Mouse (Mus musculus): ENCODE measurements around the gene Il27ra. TPM values are rescaled to one million over a fixed set of nuclear protein-coding genes. Genes with fewer than 3 reads are reported as not detected.
A peak's percentile ranks its signal among the peaks of the same experiment; 100 is the strongest.

The Il27ra gene
- polyA plus RNA-seq, 1 experiment from 2014 or later, result 2.9 TPM

GRCm38 (mm10) chr8:84001281-84002000 is 40.9 kb downstream of the Il27ra start, which contains the start of gene 1700067K01Rik:
1700067K01Rik (plus strand) TSS chr8:84001502.
- 33% methylated on average over 61 of the region's 61 CpGs for WGBS
- 0 out of 2 replicates have a peak within 1 kb of the TSS, but pooled peaks have one; percentile 1 for H3K9ac ChIP-seq (replicated peaks; ENCODE audit: low read length)
- peaks cover 34% of the 10 kb centered on the region for H3K4me1 ChIP-seq (ENCODE audit: insufficient read depth, low read length)
- H3K36me3 ChIP-seq (ENCODE audit: insufficient read depth, low read length), result peaks cover 18% of the 10 kb centered on the region
- H3K27ac ChIP-seq (ENCODE audit: low read length), result no peak within 1 kb of the TSS
- no peaks in the 10 kb centered on the region for H3K27me3 ChIP-seq (ENCODE audit: insufficient read depth, low read length)
- no peaks in the 10 kb centered on the region for H3K9me3 ChIP-seq (ENCODE audit: low read length)
- ATAC-seq (ENCODE audit: low FRiP score, low TSS enrichment), result no peak
- no peak within 1 kb of the TSS for H3K4me3 ChIP-seq (ENCODE audit: low read length)
- H3K4me2 ChIP-seq (replicated peaks; ENCODE audit: low read depth, low read length), result peak within 1 kb of the TSS; percentile 28

- no peak overlapping the region for H3K4me3 ChIP-seq (ENCODE audit: low read length)
- H3K4me1 ChIP-seq (ENCODE audit: insufficient read depth, low read length), result peaks cover 36% of the 10 kb centered on the region
- no peaks in the 10 kb centered on the region for H3K27me3 ChIP-seq (ENCODE audit: insufficient read depth, low read length)
- H3K9ac ChIP-seq (replicated peaks; ENCODE audit: low read length), result no peak overlapping the region
- peaks cover 21% of the 10 kb centered on the region for H3K36me3 ChIP-seq (ENCODE audit: insufficient read depth, low read length)
- ATAC-seq (ENCODE audit: low FRiP score, low TSS enrichment), result no peak
- no peak overlapping the region for H3K27ac ChIP-seq (ENCODE audit: low read length)
- no peaks in the 10 kb centered on the region for H3K9me3 ChIP-seq (ENCODE audit: low read length)
- H3K4me2 ChIP-seq (replicated peaks; ENCODE audit: low read depth, low read length), result no peak overlapping the region
- 90% methylated on average over 2 of the region's 2 CpGs for WGBS
These were observed 42.6 kb downstream of the Il27ra start for GRCm38 (mm10) chr8:83999825-84000224.

GRCm38 (mm10) chr8:83999057-83999705 is 43.2 kb downstream of the Il27ra start:
- Histone ChIP-seq H3K9me3 (ENCODE audit: low read length) (no peaks in the 10 kb centered on the region), H3K27ac (ENCODE audit: low read length) (0 out of 2 replicates have a peak overlapping the region, but pooled peaks have one; percentile 7), H3K4me2 (replicated peaks; ENCODE audit: low read depth, low read length) (peak overlapping the region; percentile 83), H3K9ac (replicated peaks; ENCODE audit: low read length) (peak overlapping the region; percentile 88), H3K36me3 (ENCODE audit: insufficient read depth, low read length) (peaks cover 24% of the 10 kb centered on the region), H3K4me1 (ENCODE audit: insufficient read depth, low read length) (peaks cover 33% of the 10 kb centered on the region), H3K4me3 (ENCODE audit: low read length) (peak overlapping the region; percentile 78), H3K27me3 (ENCODE audit: insufficient read depth, low read length) (no peaks in the 10 kb centered on the region)
- WGBS, result 55% methylated on average over 16 of the region's 16 CpGs
- ATAC-seq (ENCODE audit: low FRiP score, low TSS enrichment), result no peak

GRCm38 (mm10) chr8:83998231-83999056 is 43.9 kb downstream of the Il27ra start:
- 1% methylated on average over 65 of the region's 92 CpGs for WGBS
- no peaks in the 10 kb centered on the region for H3K27me3 ChIP-seq (ENCODE audit: insufficient read depth, low read length)
- peak overlapping the region; percentile 88 for H3K9ac ChIP-seq (replicated peaks; ENCODE audit: low read length)
- peak overlapping the region; percentile 83 for H3K4me2 ChIP-seq (replicated peaks; ENCODE audit: low read depth, low read length)
- no peaks in the 10 kb centered on the region for H3K9me3 ChIP-seq (ENCODE audit: low read length)
- H3K4me3 ChIP-seq (ENCODE audit: low read length), result peak overlapping the region; percentile 78
- ATAC-seq (ENCODE audit: low FRiP score, low TSS enrichment), result no peak; the same call in 1 of the 2 replicates
- H3K4me1 ChIP-seq (ENCODE audit: insufficient read depth, low read length), result peaks cover 32% of the 10 kb centered on the region
- peaks cover 27% of the 10 kb centered on the region for H3K36me3 ChIP-seq (ENCODE audit: insufficient read depth, low read length)
- peak overlapping the region; percentile 97 for H3K27ac ChIP-seq (ENCODE audit: low read length)

- H3K9ac ChIP-seq (replicated peaks; ENCODE audit: low read length), result peak within 1 kb of the TSS; percentile 88
- H3K4me3 ChIP-seq (ENCODE audit: low read length), result peak within 1 kb of the TSS; percentile 78
- 0 out of 2 replicates have a peak, but pooled peaks have one; percentile 7 for ATAC-seq (ENCODE audit: low FRiP score, low TSS enrichment)
- peaks cover 24% of the 10 kb centered on the region for H3K4me1 ChIP-seq (ENCODE audit: insufficient read depth, low read length)
- no peaks in the 10 kb centered on the region for H3K9me3 ChIP-seq (ENCODE audit: low read length)
- peak within 1 kb of the TSS; percentile 97 for H3K27ac ChIP-seq (ENCODE audit: low read length)
- H3K36me3 ChIP-seq (ENCODE audit: insufficient read depth, low read length), result peaks cover 24% of the 10 kb centered on the region
- no peaks in the 10 kb centered on the region for H3K27me3 ChIP-seq (ENCODE audit: insufficient read depth, low read length)
- 0% methylated on average over 31 of the region's 112 CpGs for WGBS
- H3K4me2 ChIP-seq (replicated peaks; ENCODE audit: low read depth, low read length), result peak within 1 kb of the TSS; percentile 83
These were observed 44.8 kb downstream of the Il27ra start, which contains the start of gene Samd1 for GRCm38 (mm10) chr8:83997511-83998141. Samd1 (plus strand) TSS chr8:83997672.

- Histone ChIP-seq H3K4me2 (replicated peaks; ENCODE audit: low read depth, low read length) (peak overlapping the region; percentile 83), H3K9ac (replicated peaks; ENCODE audit: low read length) (peak overlapping the region; percentile 88), H3K36me3 (ENCODE audit: insufficient read depth, low read length) (peaks cover 28% of the 10 kb centered on the region), H3K9me3 (ENCODE audit: low read length) (no peaks in the 10 kb centered on the region), H3K4me3 (ENCODE audit: low read length) (peak overlapping the region; percentile 78), H3K4me1 (ENCODE audit: insufficient read depth, low read length) (peaks cover 23% of the 10 kb centered on the region), H3K27ac (ENCODE audit: low read length) (peak overlapping the region; percentile 97), H3K27me3 (ENCODE audit: insufficient read depth, low read length) (no peaks in the 10 kb centered on the region)
- 0% methylated on average over 63 of the region's 103 CpGs for WGBS
- peak; percentile 84 for ATAC-seq (ENCODE audit: low FRiP score, low TSS enrichment)
These were observed 45.6 kb downstream of the Il27ra start for GRCm38 (mm10) chr8:83996567-83997505.

- peaks cover 36% of the 10 kb centered on the region for H3K36me3 ChIP-seq (ENCODE audit: insufficient read depth, low read length)
- H3K9ac ChIP-seq (replicated peaks; ENCODE audit: low read length), result peak overlapping the region; percentile 88; the same call in 1 of the 2 replicates
- no peak for ATAC-seq (ENCODE audit: low FRiP score, low TSS enrichment)
These were observed 46.4 kb downstream of the Il27ra start for GRCm38 (mm10) chr8:83995973-83996372.

GRCm38 (mm10) chr8:83994030-83994429 is 48.4 kb downstream of the Il27ra start:
- no peak overlapping the region for H3K27ac ChIP-seq (ENCODE audit: low read length)
- no peak overlapping the region for H3K4me3 ChIP-seq (ENCODE audit: low read length)
- peaks cover 10% of the 10 kb centered on the region for H3K4me1 ChIP-seq (ENCODE audit: insufficient read depth, low read length)
- no peak overlapping the region for H3K9ac ChIP-seq (replicated peaks; ENCODE audit: low read length)
- H3K36me3 ChIP-seq (ENCODE audit: insufficient read depth, low read length), result peaks cover 35% of the 10 kb centered on the region
- no peak overlapping the region for H3K4me2 ChIP-seq (replicated peaks; ENCODE audit: low read depth, low read length)
- no peaks in the 10 kb centered on the region for H3K27me3 ChIP-seq (ENCODE audit: insufficient read depth, low read length)
- H3K9me3 ChIP-seq (ENCODE audit: low read length), result no peaks in the 10 kb centered on the region
- 92% methylated on average over 3 of the region's 3 CpGs for WGBS
- ATAC-seq (ENCODE audit: low FRiP score, low TSS enrichment), result no peak

More at GRCm38 (mm10) chr8:83995973-83996372, 46.4 kb downstream of the Il27ra start:
- H3K9me3 ChIP-seq (ENCODE audit: low read length), result no peaks in the 10 kb centered on the region
- H3K27ac ChIP-seq (ENCODE audit: low read length), result peak overlapping the region; percentile 97
- peak overlapping the region; percentile 78 for H3K4me3 ChIP-seq (ENCODE audit: low read length)
- H3K4me2 ChIP-seq (replicated peaks; ENCODE audit: low read depth, low read length), result peak overlapping the region; percentile 83
- peaks cover 20% of the 10 kb centered on the region for H3K4me1 ChIP-seq (ENCODE audit: insufficient read depth, low read length)
- H3K27me3 ChIP-seq (ENCODE audit: insufficient read depth, low read length), result no peaks in the 10 kb centered on the region
- WGBS, result 17% methylated on average over 12 of the region's 12 CpGs
